Mouse (Mus musculus): Measurements from ENCODE around the gene Olfr624.
A peak's percentile ranks its signal among the peaks of the same experiment; 100 is the strongest.

Gene Olfr624

DNA sequence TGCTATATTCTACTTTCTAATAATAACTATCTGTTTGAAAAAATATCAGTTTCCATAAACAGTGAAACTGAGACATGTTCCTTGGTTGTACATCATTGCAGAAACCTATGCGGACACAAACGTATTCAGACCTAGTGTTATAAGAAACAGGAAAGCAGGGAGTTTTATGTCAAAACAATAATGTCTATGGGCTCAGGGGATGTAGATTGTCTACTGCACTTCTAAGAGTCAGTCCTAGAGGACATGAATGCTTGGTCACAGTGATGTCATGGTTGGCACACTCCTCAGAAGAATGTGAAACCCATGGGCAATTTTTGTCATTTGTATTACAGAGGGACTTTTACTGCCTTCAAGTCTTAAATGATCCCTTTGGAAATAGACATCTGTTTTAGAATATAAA lies at the start of gene Olfr624:
Olfr624 (minus strand) TSS at position 101 of the 400 bp plus-strand sequence.
- no peak for DNase-seq (ENCODE audit: low spot score)

GRCm38 (mm10) chr7:103716398-103716797 lies 45.4 kb upstream of the Olfr624 start:
- DNase-seq (ENCODE audit: low spot score), result peak; percentile 1

GRCm38 (mm10) chr7:103714371-103714770 lies 43.4 kb upstream of the Olfr624 start, which contains the start of gene Olfr243:
Gene Olfr243 (plus strand): TSS chr7:103714671.
- no peak for DNase-seq (ENCODE audit: low spot score)

DNA sequence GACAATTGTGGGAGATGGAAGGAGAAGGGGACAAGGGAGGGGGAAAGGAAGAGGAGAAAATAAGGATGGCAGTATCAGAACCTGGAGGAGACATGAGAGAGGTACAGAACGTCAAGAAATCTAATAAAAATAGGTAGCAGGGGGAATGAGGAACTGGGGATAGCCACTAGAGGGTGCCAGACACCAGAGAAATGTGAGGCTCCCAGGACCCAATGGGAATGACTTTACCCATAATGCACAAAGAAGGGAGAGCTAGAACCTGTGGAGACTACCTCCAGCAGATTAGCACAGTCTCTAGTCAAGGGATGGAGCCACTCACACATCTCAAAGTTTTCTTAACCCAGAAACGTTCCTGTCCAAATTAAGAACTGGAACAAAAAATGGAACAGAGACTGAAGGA lies 41.0 kb upstream of the Olfr624 start:
- DNase-seq (ENCODE audit: low spot score), result no peak

DNA sequence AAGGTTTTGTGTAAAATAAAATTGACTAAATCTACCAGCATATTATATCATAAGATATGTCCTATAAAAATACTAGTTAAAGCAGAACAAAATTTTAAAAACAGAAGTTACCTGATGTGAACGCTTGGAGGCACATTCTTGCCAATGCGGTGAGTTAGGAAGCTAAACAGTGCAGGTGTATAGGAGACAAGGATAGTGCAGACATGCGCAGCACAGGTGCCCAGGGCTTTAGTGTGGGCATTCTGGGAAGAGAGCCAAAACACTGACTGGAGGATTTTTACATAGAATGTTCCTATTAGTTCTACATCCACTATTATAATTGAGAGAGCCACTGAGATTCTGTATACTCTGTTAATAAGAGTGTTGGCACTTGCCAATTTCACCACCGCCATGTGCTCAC lies 28.5 kb upstream of the Olfr624 start:
- DNase-seq (ENCODE audit: low spot score), result no peak

- DNase-seq (ENCODE audit: low spot score), result no peak
Measured at GRCm38 (mm10) chr7:103682420-103682819, 11.4 kb upstream of the Olfr624 start, which contains the start of gene Olfr625-ps1. Gene Olfr625-ps1 (plus strand): TSS chr7:103682720.

DNA sequence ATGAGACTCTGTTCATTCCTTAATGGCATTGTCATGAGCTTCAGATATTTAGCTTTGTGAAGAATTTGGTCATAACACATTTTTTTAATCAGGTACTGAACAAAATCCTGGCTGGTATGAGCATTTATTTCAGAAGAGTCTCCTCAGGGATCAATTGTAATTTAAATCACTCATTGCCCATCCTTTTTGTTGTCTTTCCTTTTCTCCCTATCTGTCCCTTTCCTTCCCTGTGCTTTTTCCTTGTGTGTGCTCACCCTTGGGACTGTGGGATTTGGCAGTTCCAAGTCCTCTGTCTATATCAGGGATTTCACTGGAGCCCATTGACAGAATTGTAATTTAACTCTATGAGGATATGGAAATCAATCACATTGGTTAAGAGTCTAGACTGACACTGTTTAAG lies 7.4 kb downstream of the Olfr624 start, which contains the start of gene Olfr623:
Olfr623 (minus strand) TSS at position 101 of the 400 bp plus-strand sequence.
- no peak for DNase-seq (ENCODE audit: low spot score)

DNA sequence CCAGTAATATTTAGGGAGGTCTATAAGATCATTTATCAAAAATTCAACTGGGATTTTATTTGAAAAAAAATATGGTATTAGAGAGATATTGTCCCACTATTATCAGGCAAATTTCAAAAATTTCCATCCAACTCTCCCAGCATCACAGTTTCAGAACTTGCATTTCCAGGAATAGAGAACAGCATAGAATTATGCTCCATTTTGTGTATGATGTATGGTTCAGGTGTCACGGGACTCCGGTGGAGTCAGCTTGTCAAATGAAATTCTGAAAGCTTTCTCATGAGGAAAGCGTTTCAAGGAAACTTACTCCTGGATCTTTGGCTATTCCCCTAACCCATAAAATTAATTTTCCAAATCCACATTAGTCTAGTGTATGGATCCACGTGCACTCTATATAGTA lies 26.9 kb downstream of the Olfr624 start:
- DNase-seq (ENCODE audit: low spot score), result no peak

DNA sequence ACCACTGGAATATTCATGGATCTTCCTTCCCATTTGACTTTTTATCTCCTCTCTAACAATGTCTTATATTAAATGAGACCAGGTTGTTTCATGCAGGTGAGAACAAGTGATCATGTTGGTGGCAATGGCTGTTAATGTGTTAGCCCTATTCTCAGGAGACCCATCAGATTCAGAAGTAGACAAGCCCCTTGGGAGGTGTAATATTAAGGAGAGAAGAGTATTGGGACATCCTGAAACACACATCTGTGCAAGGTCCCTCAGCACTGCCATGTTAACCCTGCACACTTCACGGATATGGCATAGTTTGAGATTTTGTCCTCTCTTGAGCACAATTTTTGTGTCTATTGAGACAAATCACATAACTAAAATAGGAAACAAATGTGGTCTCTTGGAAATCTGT lies 28.4 kb downstream of the Olfr624 start, which contains the start of gene Olfr622:
Olfr622 (minus strand) TSS at position 101 of the 400 bp plus-strand sequence.
- DNase-seq (ENCODE audit: low spot score), result no peak

DNA sequence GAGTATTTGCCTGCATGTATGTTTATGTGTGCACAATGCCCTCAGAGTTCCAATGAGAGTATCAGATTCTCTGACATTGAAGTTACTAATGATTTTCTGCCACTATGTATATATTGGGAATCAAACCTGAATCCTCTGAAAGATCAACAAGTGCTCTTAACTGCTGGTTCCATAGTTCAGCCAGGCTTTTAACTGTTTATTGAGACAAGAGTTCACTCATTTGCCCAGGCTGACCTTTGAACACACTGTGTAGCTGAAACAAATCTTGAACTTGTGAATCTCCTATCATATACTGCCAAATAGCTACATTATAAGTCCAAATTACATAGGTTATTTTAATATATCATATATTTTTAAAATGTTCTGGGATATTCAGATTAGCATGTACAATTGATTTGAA lies 34.2 kb downstream of the Olfr624 start:
- DNase-seq (ENCODE audit: low spot score), result no peak
